Mouse (Mus musculus): ENCODE measurements around the gene Unc5c.

Unc5c gene

GRCm38 (mm10) chr3:141509772-141510171 lies 44.8 kb downstream of the Unc5c start:
- DNase-seq (ENCODE audit: low read depth, low spot score) = no peak

- no peak for DNase-seq (ENCODE audit: low read depth, low spot score)
Observed at GRCm38 (mm10) chr3:141511253-141512038, 46.4 kb downstream of the Unc5c start.

GRCm38 (mm10) chr3:141528751-141529150 lies 63.7 kb downstream of the Unc5c start:
- no peak for DNase-seq (ENCODE audit: low read depth, low spot score)

GRCm38 (mm10) chr3:141529599-141529998 lies 64.6 kb downstream of the Unc5c start:
- DNase-seq (ENCODE audit: low read depth, low spot score) = no peak

GRCm38 (mm10) chr3:141533861-141534260 lies 68.8 kb downstream of the Unc5c start:
- DNase-seq (ENCODE audit: low read depth, low spot score) = no peak

GRCm38 (mm10) chr3:141536857-141537256 lies 71.8 kb downstream of the Unc5c start:
- no peak for DNase-seq (ENCODE audit: low read depth, low spot score)

GRCm38 (mm10) chr3:141538120-141538519 lies 73.1 kb downstream of the Unc5c start:
- DNase-seq (ENCODE audit: low read depth, low spot score) = no peak

GRCm38 (mm10) chr3:141540749-141541148 lies 75.7 kb downstream of the Unc5c start:
- no peak for DNase-seq (ENCODE audit: low read depth, low spot score)

- no peak for DNase-seq (ENCODE audit: low read depth, low spot score)
Observed at GRCm38 (mm10) chr3:141547341-141547814, 82.4 kb downstream of the Unc5c start.

- DNase-seq (ENCODE audit: low read depth, low spot score) = no peak
Observed at GRCm38 (mm10) chr3:141549661-141550060, 84.6 kb downstream of the Unc5c start.

- DNase-seq (ENCODE audit: low read depth, low spot score) = no peak
Observed at GRCm38 (mm10) chr3:141552960-141553359, 87.9 kb downstream of the Unc5c start.

- DNase-seq (ENCODE audit: low read depth, low spot score) = no peak
Observed at GRCm38 (mm10) chr3:141557072-141557471, 92.1 kb downstream of the Unc5c start.

GRCm38 (mm10) chr3:141575076-141575688 lies 110.2 kb downstream of the Unc5c start:
- no peak for DNase-seq (ENCODE audit: low read depth, low spot score)

GRCm38 (mm10) chr3:141577382-141577781 lies 112.4 kb downstream of the Unc5c start:
- no peak for DNase-seq (ENCODE audit: low read depth, low spot score)

- DNase-seq (ENCODE audit: low read depth, low spot score) = no peak
Observed at GRCm38 (mm10) chr3:141581190-141581891, 116.3 kb downstream of the Unc5c start.

- DNase-seq (ENCODE audit: low read depth, low spot score) = no peak
Observed at GRCm38 (mm10) chr3:141581892-141582214, 116.8 kb downstream of the Unc5c start.

GRCm38 (mm10) chr3:141583180-141583579 lies 118.2 kb downstream of the Unc5c start:
- no peak for DNase-seq (ENCODE audit: low read depth, low spot score)

- no peak for DNase-seq (ENCODE audit: low read depth, low spot score)
Observed at GRCm38 (mm10) chr3:141589392-141590012, 124.5 kb downstream of the Unc5c start.

GRCm38 (mm10) chr3:141593249-141593648 lies 128.2 kb downstream of the Unc5c start:
- no peak for DNase-seq (ENCODE audit: low read depth, low spot score)

GRCm38 (mm10) chr3:141594120-141594519 lies 129.1 kb downstream of the Unc5c start:
- DNase-seq (ENCODE audit: low read depth, low spot score) = no peak

- no peak for DNase-seq (ENCODE audit: low read depth, low spot score)
Observed at GRCm38 (mm10) chr3:141595073-141595472, 130.1 kb downstream of the Unc5c start.

GRCm38 (mm10) chr3:141596461-141596860 lies 131.4 kb downstream of the Unc5c start:
- no peak for DNase-seq (ENCODE audit: low read depth, low spot score)

All from skeletal muscle tissue, adult 2 months (tissue).